Mouse (Mus musculus) forebrain, embryonic 13.5 days (tissue): ENCODE results near the gene Ppp4r1. TPM values are rescaled to one million over a fixed set of nuclear protein-coding genes. Genes with fewer than 3 reads are reported as not detected.

Experiments used
- ATAC-seq: fragments of 200-750 bp; cut with Nextera tagmentation; 2 replicates; pipeline ENCODE4 v1.8.0; 2017
- H3K27ac ChIP-seq: fragments of 300-500 bp; sonication (generic); 2 replicates; pipeline ENCODE4 v1.5.1; 2015; ENCODE audit warnings: inconsistent platforms, mild to moderate bottlenecking, moderate library complexity
- H3K27me3 ChIP-seq: fragments of 300-500 bp; sonication (generic); 2 replicates; pipeline ENCODE4 v1.6.1; 2015; ENCODE audit warnings: mild to moderate bottlenecking, inconsistent platforms
- H3K36me3 ChIP-seq: fragments of 300-500 bp; sonication (generic); 2 replicates; pipeline ENCODE4 v1.6.1; 2015; ENCODE audit warnings: mild to moderate bottlenecking, inconsistent platforms; ENCODE audit not compliant: poor library complexity, severe bottlenecking
- H3K4me1 ChIP-seq: fragments of 300-500 bp; sonication (generic); 2 replicates; pipeline ENCODE4 v1.6.1; 2015; ENCODE audit warnings: inconsistent platforms
- H3K4me2 ChIP-seq: fragments of 300-500 bp; sonication (generic); 2 replicates; pipeline ENCODE4 v1.6.1; 2015; ENCODE audit warnings: inconsistent platforms, mild to moderate bottlenecking, moderate library complexity
- H3K4me3 ChIP-seq: fragments of 300-500 bp; sonication (generic); 2 replicates; pipeline ENCODE4 v1.5.1; 2015; ENCODE audit warnings: mild to moderate bottlenecking, inconsistent platforms
- H3K9ac ChIP-seq: fragments of 300-500 bp; sonication (generic); 2 replicates; pipeline ENCODE4 v1.6.1; 2015; ENCODE audit warnings: mild to moderate bottlenecking, inconsistent platforms
- H3K9me3 ChIP-seq: fragments of 300-500 bp; sonication (generic); replicated peaks from 2 replicates; pipeline ENCODE4 v1.6.1; 2016; ENCODE audit warnings: inconsistent platforms
- WGBS: fragments of 180-500 bp; shearing (Covaris S2); methylation state at CpG from one replicate; pipeline ENCODE4 v1.1.7; 2015; 5-methylcytosine and 5-hydroxymethylcytosine counted together
- polyA plus RNA-seq: library from polyadenylated mRNA; unstranded; fragments of >200 nt; fragmentation: Nextera tagmentation; extraction: Ambion mirVana; gene quantifications from 2 replicates; pipeline ENCODE4 v1.2.1, GENCODE M21; 2015

Gene Ppp4r1
- 46.5 and 50.1 TPM in 2 replicates for polyA plus RNA-seq

DNA sequence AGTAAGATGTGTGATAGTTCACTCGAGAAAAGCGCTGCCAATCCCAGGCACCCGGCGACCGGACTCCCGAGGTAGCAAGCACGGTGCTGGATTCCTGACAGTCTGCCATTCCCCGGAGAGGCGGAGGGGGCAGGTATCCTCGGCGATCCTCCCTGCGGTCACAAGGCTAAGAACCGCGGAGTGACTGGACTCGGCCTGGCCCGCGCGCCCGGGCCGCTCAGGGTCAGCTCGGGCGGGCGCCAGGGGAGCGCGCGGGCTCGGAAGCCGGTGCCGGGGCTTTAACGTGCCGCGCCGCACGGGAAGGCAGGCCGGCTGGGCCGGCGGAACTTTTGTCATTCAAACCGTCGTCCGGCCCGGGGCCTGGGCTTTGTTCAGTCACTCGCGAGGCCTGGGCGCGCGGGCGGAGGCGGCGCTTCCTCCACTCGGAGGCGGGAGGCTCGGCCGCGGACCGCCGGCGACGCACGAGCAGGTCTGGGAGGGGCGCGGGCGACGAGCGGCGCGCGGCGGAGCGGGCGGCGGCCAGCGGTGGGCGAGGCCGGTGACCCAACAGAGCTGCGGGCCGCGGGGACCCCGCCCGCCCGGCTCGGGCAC is at the start of gene Ppp4r1:
Gene Ppp4r1 (plus strand): TSS at position 23 of the 591 bp plus-strand sequence.
- peak; percentile 82 for ATAC-seq
- H3K36me3 ChIP-seq = peaks cover 20% of the 10 kb centered on the region
- peaks cover 6% of the 10 kb centered on the region; the same call in 1 of the 2 replicates for H3K9me3 ChIP-seq
- H3K27ac ChIP-seq = peak within 1 kb of the TSS; percentile 99
- H3K27me3 ChIP-seq = no peaks in the 10 kb centered on the region
- under 1% methylated on average over 68 of the region's 81 CpGs for WGBS
- H3K4me1 ChIP-seq = peaks cover 17% of the 10 kb centered on the region
- H3K9ac ChIP-seq = peak within 1 kb of the TSS; percentile 99
- peak within 1 kb of the TSS; percentile 72 for H3K4me2 ChIP-seq
- peak within 1 kb of the TSS; percentile 94 for H3K4me3 ChIP-seq

DNA sequence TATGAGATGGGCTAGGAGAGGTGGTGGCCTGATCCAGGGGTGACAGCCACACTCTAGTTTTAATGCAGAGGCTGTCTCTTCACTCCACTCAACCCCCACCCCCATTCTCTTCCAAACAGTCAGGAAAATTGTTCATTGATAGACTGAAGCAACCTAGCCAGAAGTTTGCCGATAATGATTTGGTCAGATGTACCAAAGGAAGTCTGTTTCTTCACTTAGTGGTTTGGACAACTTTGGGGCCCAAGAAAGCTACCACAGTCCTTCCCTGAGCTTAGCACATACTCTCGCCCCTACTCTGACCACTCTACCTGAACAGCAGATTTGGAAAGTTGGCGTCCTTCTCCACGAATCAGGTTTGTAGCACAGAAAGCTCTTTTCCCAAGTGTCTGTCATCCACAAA is 49.7 kb upstream of the Ppp4r1 start:
- Histone ChIP-seq H3K27me3 (no peaks in the 10 kb centered on the region), H3K27ac (no peak overlapping the region), H3K9ac (no peak overlapping the region), H3K4me2 (no peak overlapping the region), H3K36me3 (no peaks in the 10 kb centered on the region), H3K4me3 (no peak overlapping the region), H3K9me3 (no peaks in the 10 kb centered on the region), H3K4me1 (no peaks in the 10 kb centered on the region)
- 91% methylated on average over 4 of the region's 4 CpGs for WGBS
- ATAC-seq = no peak

DNA sequence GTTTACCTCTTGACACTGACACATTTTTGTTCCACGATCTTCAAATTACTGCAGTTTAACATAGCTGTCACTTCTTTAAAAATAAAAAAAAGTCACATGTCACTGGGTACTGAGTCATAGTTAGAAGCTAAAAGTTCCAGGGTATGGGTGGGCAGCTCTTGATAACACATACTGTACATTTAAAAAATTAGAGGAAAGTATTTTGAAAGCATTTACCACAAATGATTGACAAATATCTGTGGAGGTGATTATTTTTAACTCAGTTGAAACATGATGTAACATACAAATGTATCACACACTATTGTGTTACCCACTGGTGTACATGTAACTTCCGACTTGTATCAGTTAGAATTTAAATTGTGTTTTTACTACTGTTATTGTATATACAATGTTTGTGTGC is 47.3 kb upstream of the Ppp4r1 start:
- Histone ChIP-seq H3K27me3 (no peaks in the 10 kb centered on the region), H3K4me2 (no peak overlapping the region), H3K9ac (no peak overlapping the region), H3K9me3 (no peaks in the 10 kb centered on the region), H3K36me3 (no peaks in the 10 kb centered on the region), H3K4me1 (no peaks in the 10 kb centered on the region), H3K4me3 (no peak overlapping the region), H3K27ac (no peak overlapping the region)
- no peak for ATAC-seq
- WGBS = 93% methylated on average over 2 of the region's 2 CpGs

DNA sequence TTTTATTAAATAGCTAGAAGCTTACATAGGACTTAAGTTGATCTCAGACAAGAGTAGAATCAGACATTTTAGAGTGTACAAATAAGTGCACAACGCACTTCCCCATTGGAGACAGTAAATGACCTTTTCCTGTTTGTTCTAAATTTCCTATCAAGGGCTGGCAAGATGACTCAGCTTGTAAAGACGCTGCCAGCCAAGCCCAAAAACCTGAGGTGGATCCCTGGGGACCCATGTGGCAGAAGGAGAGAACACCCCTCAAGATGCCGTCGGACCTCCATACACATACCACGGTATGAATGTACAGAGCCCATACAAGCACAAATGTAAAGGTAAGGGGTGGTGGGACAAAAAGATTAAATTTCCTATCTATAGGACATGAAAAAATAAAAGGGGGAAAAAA is 45.2 kb upstream of the Ppp4r1 start:
- Histone ChIP-seq H3K36me3 (no peaks in the 10 kb centered on the region), H3K27ac (no peak overlapping the region), H3K27me3 (no peaks in the 10 kb centered on the region), H3K9me3 (no peaks in the 10 kb centered on the region), H3K4me2 (no peak overlapping the region), H3K4me1 (peaks cover 7% of the 10 kb centered on the region), H3K4me3 (no peak overlapping the region), H3K9ac (no peak overlapping the region)
- 89% methylated on average over 5 of the region's 5 CpGs for WGBS
- ATAC-seq = no peak

DNA sequence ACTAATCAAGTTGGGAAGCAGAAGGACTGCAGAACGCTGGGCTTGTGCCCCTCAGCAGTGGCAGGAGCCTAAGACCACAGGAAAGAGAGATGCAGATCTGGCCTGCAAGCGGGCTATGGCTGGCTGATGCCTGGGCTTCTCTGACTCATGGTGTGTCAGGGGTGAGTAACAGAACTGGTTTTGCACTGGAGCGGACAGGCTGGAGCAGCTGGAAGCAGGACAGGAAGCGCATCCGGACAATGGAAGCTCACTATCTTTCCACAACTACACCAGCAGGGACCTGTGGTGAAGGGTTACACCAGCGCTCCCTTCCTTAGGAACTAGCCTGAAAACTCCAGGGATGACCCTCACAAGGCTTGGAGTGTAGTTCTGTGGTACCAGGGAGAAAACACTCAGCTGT is 44.8 kb upstream of the Ppp4r1 start:
- no peak overlapping the region for H3K4me2 ChIP-seq
- no peak for ATAC-seq
- no peaks in the 10 kb centered on the region for H3K36me3 ChIP-seq
- H3K4me3 ChIP-seq = no peak overlapping the region
- no peak overlapping the region for H3K9ac ChIP-seq
- WGBS = 90% methylated on average over 6 of the region's 6 CpGs
- H3K9me3 ChIP-seq = no peaks in the 10 kb centered on the region
- H3K4me1 ChIP-seq = peaks cover 12% of the 10 kb centered on the region
- peak overlapping the region; percentile 8; the same call in 1 of the 2 replicates for H3K27ac ChIP-seq
- no peaks in the 10 kb centered on the region for H3K27me3 ChIP-seq

DNA sequence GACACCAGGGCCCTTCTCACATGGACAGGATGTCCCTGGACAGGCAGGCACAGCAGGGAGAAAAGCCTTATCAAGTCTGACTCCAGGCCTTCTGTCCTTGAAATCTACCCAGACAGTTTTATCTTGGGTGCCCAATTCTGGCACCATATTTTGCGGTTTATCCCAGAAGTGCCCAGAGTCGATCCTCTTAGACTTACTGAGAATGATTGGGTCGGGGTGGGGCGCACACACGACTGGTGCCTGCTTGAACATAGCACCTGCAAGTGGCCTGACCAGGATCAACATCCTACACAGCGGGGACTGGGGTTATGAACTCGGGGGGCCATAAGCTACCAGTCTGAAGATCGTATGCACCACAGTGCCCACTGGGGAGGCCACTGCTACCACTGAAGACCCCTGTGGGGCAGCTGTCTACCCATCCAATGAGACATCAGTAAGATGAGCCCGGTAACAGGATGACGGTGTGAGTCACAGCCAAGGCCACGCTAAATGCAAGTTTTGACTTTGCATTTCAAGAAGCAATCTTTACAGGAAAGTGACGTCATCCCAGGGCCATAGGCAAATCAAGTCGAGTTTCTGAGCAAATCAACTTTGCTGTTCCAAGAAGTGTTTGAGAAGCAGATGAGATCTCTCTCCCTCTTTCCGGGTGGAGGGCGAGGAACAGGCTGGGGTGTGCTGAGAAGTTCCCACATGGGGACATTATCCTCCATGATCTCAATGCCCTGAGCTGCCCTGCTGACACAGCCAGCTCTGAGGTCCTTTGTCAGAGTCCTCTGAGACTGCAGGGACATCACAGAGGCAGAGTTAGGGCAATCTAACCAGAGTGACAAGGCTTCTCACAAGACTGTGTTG is 42.3 kb upstream of the Ppp4r1 start:
- H3K27me3 ChIP-seq = no peaks in the 10 kb centered on the region
- H3K4me1 ChIP-seq = peaks cover 28% of the 10 kb centered on the region
- H3K4me3 ChIP-seq = no peak overlapping the region
- no peak overlapping the region for H3K9ac ChIP-seq
- peaks cover 8% of the 10 kb centered on the region; the same call in 1 of the 2 replicates for H3K36me3 ChIP-seq
- no peak overlapping the region for H3K27ac ChIP-seq
- no peaks in the 10 kb centered on the region for H3K9me3 ChIP-seq
- ATAC-seq = no peak
- no peak overlapping the region for H3K4me2 ChIP-seq
- WGBS = 90% methylated on average over 15 of the region's 15 CpGs

DNA sequence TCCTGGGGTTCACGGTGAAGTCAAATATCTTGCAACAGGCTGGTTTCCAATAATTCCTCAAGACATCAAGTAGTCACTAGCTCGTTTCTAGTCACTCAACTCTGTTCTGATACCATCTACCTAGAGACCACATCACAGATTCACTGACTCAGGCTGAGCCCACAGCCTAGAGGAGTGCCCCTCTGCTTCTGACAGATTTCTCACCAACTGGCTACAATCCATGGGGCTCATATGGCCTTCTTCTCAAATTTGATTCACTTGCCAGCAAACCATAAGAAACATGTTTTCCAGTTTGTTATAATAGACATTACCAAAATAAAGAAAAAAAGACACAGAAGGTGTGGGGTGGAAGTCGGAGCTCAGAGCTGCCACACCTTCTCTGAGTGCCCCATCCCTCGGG is 40.8 kb upstream of the Ppp4r1 start:
- H3K4me1 ChIP-seq = peaks cover 34% of the 10 kb centered on the region
- no peaks in the 10 kb centered on the region for H3K27me3 ChIP-seq
- no peak overlapping the region for H3K9ac ChIP-seq
- no peak overlapping the region for H3K4me3 ChIP-seq
- no peaks in the 10 kb centered on the region for H3K9me3 ChIP-seq
- ATAC-seq = no peak
- WGBS = 86% methylated on average over 4 of the region's 4 CpGs
- H3K4me2 ChIP-seq = no peak overlapping the region
- peak overlapping the region; percentile 68; the same call in 1 of the 2 replicates for H3K27ac ChIP-seq
- peaks cover 12% of the 10 kb centered on the region; the same call in 1 of the 2 replicates for H3K36me3 ChIP-seq

DNA sequence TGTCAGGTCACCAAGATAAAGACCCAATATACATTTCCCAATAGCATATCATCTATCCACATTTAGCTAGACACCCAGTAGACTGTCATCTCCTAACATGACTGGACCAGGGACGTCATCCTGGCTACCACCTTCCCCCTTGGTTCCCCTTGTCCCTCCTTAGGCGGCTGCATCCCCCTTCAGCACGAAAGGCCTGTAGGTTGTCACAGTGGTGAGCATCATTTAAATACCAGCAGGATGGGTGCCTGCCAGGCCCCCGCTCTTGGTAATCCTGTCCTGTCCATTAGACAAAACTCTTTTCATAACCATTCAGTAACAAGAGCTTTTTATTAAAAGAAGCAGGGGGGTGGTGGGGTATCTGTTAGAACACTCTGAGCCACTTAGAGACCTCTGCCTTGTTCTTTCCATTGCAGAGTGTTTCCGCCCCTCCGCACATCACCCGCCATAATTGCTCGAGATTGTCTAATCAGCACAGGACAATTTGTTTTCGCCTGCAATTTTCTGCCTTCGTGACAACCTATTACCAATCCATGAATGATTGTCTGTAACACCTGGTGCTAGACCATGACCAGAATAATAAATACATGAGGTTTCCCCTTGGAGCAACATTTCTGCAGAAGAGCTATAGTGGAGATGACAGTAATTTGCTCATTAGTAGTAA is 40.0 kb upstream of the Ppp4r1 start:
- Histone ChIP-seq H3K9ac (no peak overlapping the region), H3K27ac (peak overlapping the region; percentile 68), H3K36me3 (peaks cover 12% of the 10 kb centered on the region; the same call in 1 of the 2 replicates), H3K4me3 (no peak overlapping the region), H3K4me2 (peak overlapping the region; percentile 20), H3K9me3 (no peaks in the 10 kb centered on the region), H3K27me3 (no peaks in the 10 kb centered on the region), H3K4me1 (peaks cover 36% of the 10 kb centered on the region)
- 13% methylated on average over 10 of the region's 10 CpGs for WGBS
- peak; percentile 89 for ATAC-seq

DNA sequence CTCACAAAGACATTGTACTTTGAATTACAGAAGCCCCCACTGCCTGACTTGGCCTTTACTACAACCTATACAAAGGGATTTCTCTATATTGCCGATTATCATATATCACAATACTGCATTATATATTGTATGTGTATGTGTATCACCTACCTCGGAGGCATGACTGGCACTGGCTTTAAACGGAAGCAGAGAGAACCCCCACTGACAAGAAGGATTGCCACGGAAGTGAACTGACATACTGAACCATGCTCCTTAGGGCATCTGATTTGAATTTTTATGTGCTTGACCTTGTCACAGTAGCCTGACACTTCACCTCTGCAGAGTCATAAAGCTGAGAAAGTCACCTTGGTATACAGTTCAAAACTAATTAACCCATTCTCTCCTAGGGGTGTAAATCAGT is 39.4 kb upstream of the Ppp4r1 start:
- 29% methylated on average over 4 of the region's 4 CpGs for WGBS
- Histone ChIP-seq H3K9ac (no peak overlapping the region), H3K9me3 (no peaks in the 10 kb centered on the region), H3K27me3 (no peaks in the 10 kb centered on the region), H3K27ac (peak overlapping the region; percentile 68), H3K36me3 (peaks cover 12% of the 10 kb centered on the region; the same call in 1 of the 2 replicates), H3K4me1 (peaks cover 36% of the 10 kb centered on the region), H3K4me2 (peak overlapping the region; percentile 20), H3K4me3 (no peak overlapping the region)
- peak; percentile 16; the same call in 1 of the 2 replicates for ATAC-seq

DNA sequence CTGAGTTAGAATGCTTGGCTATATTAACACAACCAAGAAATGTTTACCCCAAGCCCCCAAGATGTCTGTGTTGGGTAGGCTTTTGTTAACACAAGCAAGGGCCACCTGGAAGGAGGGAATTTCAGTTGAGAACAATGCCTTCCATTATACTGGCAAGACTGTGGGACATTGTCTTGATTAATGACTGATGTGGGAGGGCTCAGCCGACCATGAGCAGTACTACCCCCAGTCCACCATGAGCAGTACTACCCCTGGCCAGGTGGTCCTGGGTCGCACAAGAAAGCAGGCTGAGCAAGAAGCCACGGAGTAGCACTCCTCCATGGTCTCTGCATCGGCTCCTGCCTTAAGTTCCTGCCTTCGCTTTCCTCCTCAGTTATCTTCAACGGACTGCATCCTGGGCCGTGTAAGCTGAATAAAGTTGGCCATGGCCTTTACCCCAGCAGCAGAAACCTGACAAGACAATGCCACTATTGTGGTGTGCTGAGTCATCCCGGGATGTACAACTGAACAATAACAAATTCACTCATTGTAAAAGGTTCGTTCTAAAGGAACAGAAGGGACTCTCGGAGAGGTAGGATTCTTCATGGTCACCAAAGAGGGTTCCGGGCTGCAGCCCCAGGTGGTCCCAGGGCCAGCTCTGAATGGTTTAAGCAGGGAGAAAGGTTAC is 38.6 kb upstream of the Ppp4r1 start:
- H3K9me3 ChIP-seq = no peaks in the 10 kb centered on the region
- H3K4me3 ChIP-seq = no peak overlapping the region
- 0 out of 2 replicates have a peak overlapping the region, but pooled peaks have one; percentile 22 for H3K27ac ChIP-seq
- WGBS = 73% methylated on average over 11 of the region's 11 CpGs
- H3K36me3 ChIP-seq = peaks cover 12% of the 10 kb centered on the region; the same call in 1 of the 2 replicates
- ATAC-seq = no peak
- H3K4me1 ChIP-seq = peaks cover 36% of the 10 kb centered on the region
- H3K27me3 ChIP-seq = no peaks in the 10 kb centered on the region
- H3K9ac ChIP-seq = no peak overlapping the region
- no peak overlapping the region for H3K4me2 ChIP-seq

DNA sequence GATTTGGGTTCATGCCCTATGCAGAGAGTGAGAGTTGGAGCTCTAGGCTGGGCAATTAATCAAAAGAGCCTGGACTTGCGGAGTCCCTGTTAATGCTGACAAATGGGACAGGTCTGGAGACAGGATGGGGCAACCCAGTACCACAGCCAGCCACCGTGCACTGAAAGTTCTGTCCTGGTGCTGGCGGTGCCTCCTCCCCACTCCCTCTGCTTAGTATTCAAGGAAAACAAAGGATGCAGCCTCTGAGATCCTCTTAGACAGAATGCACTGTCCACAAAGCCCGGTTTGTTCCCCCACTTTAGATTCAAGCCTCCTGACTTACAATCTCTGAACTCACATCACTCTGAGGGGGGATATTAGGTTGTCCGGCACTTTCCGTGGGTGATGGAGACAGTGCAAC is 36.1 kb upstream of the Ppp4r1 start:
- no peak overlapping the region for H3K4me3 ChIP-seq
- H3K27me3 ChIP-seq = no peaks in the 10 kb centered on the region
- H3K27ac ChIP-seq = no peak overlapping the region
- ATAC-seq = no peak
- WGBS = 60% methylated on average over 6 of the region's 6 CpGs
- H3K36me3 ChIP-seq = peaks cover 12% of the 10 kb centered on the region; the same call in 1 of the 2 replicates
- no peak overlapping the region for H3K4me2 ChIP-seq
- H3K4me1 ChIP-seq = peaks cover 36% of the 10 kb centered on the region
- no peaks in the 10 kb centered on the region for H3K9me3 ChIP-seq
- H3K9ac ChIP-seq = no peak overlapping the region
